Mouse (Mus musculus) megakaryocyte progenitor cell, adult 5-6 weeks (primary cell): Measurements from ENCODE around the gene Lrp2. TPM values are rescaled to one million over a fixed set of nuclear protein-coding genes. Genes with fewer than 3 reads are reported as not detected.

Source experiments
- ATAC-seq: replicated peaks from 2 replicates; pipeline ENCODE4 v1.8.0; 2016; ENCODE audit warnings: mild to moderate bottlenecking, moderate TSS enrichment, inconsistent platforms; ENCODE audit not compliant: poor library complexity
- total RNA-seq, 2 experiments: library from RNA; stranded (forward) in 1 of 2; stranded (reverse) in 1 of 2; fragments of 157-497, 149-512 nt in 1 of 2; fragments of 200-1000 nt in 1 of 2; gene quantifications; 2 replicates each; pipeline versions ENCODE4 v1.2.3 to v1.2.4; 2015 to 2017

Gene Lrp2
- total RNA-seq (2015) (not detected in 2 replicates), total RNA-seq (2017) (under 0.01 TPM in 1 of 2 replicates, not detected in the other)

GRCm38 (mm10) chr2:69585886-69586398 lies at the start of gene Lrp2:
Gene Lrp2, minus strand, starts transcription at chr2:69586065.
- peak; percentile 38 for ATAC-seq

- ATAC-seq: peak; percentile 93
These were observed 49.3 kb upstream of the Lrp2 start for GRCm38 (mm10) chr2:69635064-69635701.

GRCm38 (mm10) chr2:69631449-69631848 lies 45.6 kb upstream of the Lrp2 start:
- ATAC-seq: peak; percentile 38; the same call in 1 of the 2 replicates

GRCm38 (mm10) chr2:69630792-69631191 lies 44.9 kb upstream of the Lrp2 start:
- no peak for ATAC-seq

GRCm38 (mm10) chr2:69629914-69630313 lies 44.0 kb upstream of the Lrp2 start:
- no peak for ATAC-seq

GRCm38 (mm10) chr2:69629215-69629614 lies 43.4 kb upstream of the Lrp2 start:
- no peak for ATAC-seq

GRCm38 (mm10) chr2:69619286-69619685 lies 33.4 kb upstream of the Lrp2 start:
- no peak for ATAC-seq

GRCm38 (mm10) chr2:69618336-69618735 lies 32.5 kb upstream of the Lrp2 start:
- no peak for ATAC-seq

GRCm38 (mm10) chr2:69613237-69613636 lies 27.4 kb upstream of the Lrp2 start:
- peak; percentile 92 for ATAC-seq

GRCm38 (mm10) chr2:69612716-69613115 lies 26.9 kb upstream of the Lrp2 start:
- no peak for ATAC-seq

GRCm38 (mm10) chr2:69612237-69612636 lies 26.4 kb upstream of the Lrp2 start:
- ATAC-seq: no peak

- ATAC-seq: no peak
These were observed 20.8 kb upstream of the Lrp2 start for GRCm38 (mm10) chr2:69606621-69607020.

- ATAC-seq: no peak
These were observed 18.0 kb upstream of the Lrp2 start for GRCm38 (mm10) chr2:69603726-69604393.

GRCm38 (mm10) chr2:69593168-69593567 lies 7.3 kb upstream of the Lrp2 start:
- ATAC-seq: no peak

- no peak for ATAC-seq
These were observed 6.7 kb upstream of the Lrp2 start for GRCm38 (mm10) chr2:69592536-69592935.

GRCm38 (mm10) chr2:69591966-69592505 lies 6.2 kb upstream of the Lrp2 start:
- no peak for ATAC-seq

- ATAC-seq: no peak
These were observed 4.7 kb upstream of the Lrp2 start for GRCm38 (mm10) chr2:69590548-69590947.

GRCm38 (mm10) chr2:69587896-69588295 lies 2.0 kb upstream of the Lrp2 start:
- ATAC-seq: no peak

GRCm38 (mm10) chr2:69586821-69587728 lies 1.2 kb upstream of the Lrp2 start:
- ATAC-seq: no peak

GRCm38 (mm10) chr2:69585191-69585885 lies 527 bp downstream of the Lrp2 start:
- no peak; the same call in 1 of the 2 replicates for ATAC-seq
